Mouse (Mus musculus) thymus, adult 2 months (tissue): ENCODE data around the gene Olfr285.

ENCODE experiments used
- CTCF ChIP-seq: fragments of 200-500 bp; IDR thresholded peaks from 2 replicates; pipeline ENCODE4 v1.5.1; 2012; ENCODE audit warnings: mild to moderate bottlenecking, control low read depth, low read length, moderate library complexity, borderline replicate concordance; ENCODE audit not compliant: control insufficient read depth, poor library complexity, insufficient read depth; ENCODE audit errors: extremely low read depth
- POLR2A ChIP-seq: fragments of 200-500 bp; IDR thresholded peaks from 2 replicates; pipeline ENCODE4 v1.6.1; 2012; ENCODE audit warnings: mild to moderate bottlenecking, low read length, control low read depth, moderate library complexity; ENCODE audit not compliant: control insufficient read depth, poor library complexity, insufficient read depth; ENCODE audit errors: extremely low read depth

- TF ChIP-seq CTCF (no peak), POLR2A (no peak)
Observed at GRCm38 (mm10) chr15:98286418-98286817, 30.7 kb downstream of the Olfr285 start.
